Mouse (Mus musculus) kidney, postnatal 0 days (tissue): Measurements from ENCODE around the gene Secisbp2l. TPM values are rescaled to one million over a fixed set of nuclear protein-coding genes. Genes with fewer than 3 reads are reported as not detected.
A peak's percentile ranks its signal among the peaks of the same experiment; 100 is the strongest.

ENCODE experiments used
- ATAC-seq: fragments of 200-750 bp; cut with Nextera tagmentation; replicated peaks from 2 replicates; pipeline ENCODE4 v1.8.0; 2017; ENCODE audit warnings: low read depth, moderate number of reproducible peaks, moderate TSS enrichment, moderate library complexity; ENCODE audit not compliant: low FRiP score
- DNase-seq: peaks from one replicate; pipeline ENCODE4 v3.0.0-alpha.2; 2016; ENCODE audit warnings: low spot score
- H3K27ac ChIP-seq: fragments of 300-500 bp; sonication (generic); 2 replicates; pipeline ENCODE4 v1.5.1; 2014; ENCODE audit warnings: mild to moderate bottlenecking
- H3K27me3 ChIP-seq: fragments of 300-500 bp; sonication (generic); 2 replicates; pipeline ENCODE4 v1.6.1; 2014; ENCODE audit warnings: low read length, mixed read lengths; ENCODE audit not compliant: insufficient read depth
- H3K36me3 ChIP-seq: fragments of 300-500 bp; sonication (generic); 2 replicates; pipeline ENCODE4 v1.6.1; 2014; ENCODE audit warnings: low read length, mixed read lengths; ENCODE audit not compliant: insufficient read depth
- H3K4me1 ChIP-seq: fragments of 300-500 bp; sonication (generic); replicated peaks from 2 replicates; pipeline ENCODE4 v1.6.1; 2014; ENCODE audit warnings: antibody characterized with exemption, low read length, mixed read lengths; ENCODE audit not compliant: insufficient read depth
- H3K4me2 ChIP-seq: fragments of 300-500 bp; sonication (generic); 2 replicates; pipeline ENCODE4 v1.6.1; 2014; ENCODE audit warnings: mild to moderate bottlenecking, low read length, moderate library complexity, mixed read lengths
- H3K4me3 ChIP-seq: fragments of 300-500 bp; sonication (generic); replicated peaks from 2 replicates; pipeline ENCODE4 v1.5.1; 2014; ENCODE audit warnings: low read depth, low read length
- H3K9ac ChIP-seq: fragments of 300-500 bp; sonication (generic); 2 replicates; pipeline ENCODE4 v1.6.1; 2014; ENCODE audit warnings: low read depth, low read length
- H3K9me3 ChIP-seq: fragments of 300-500 bp; sonication (generic); replicated peaks from 2 replicates; pipeline ENCODE4 v1.6.1; 2016; ENCODE audit warnings: low read length, inconsistent platforms, mixed read lengths
- CTCF ChIP-seq: IDR thresholded peaks from 2 replicates; pipeline ENCODE4 v1.5.1; 2016; ENCODE audit warnings: antibody characterized with exemption, low read depth, mild to moderate bottlenecking, moderate library complexity
- WGBS: fragments of 180-500 bp; shearing (Covaris S2); extraction: QIAGEN DNeasy Blood & Tissue Kit; methylation state at CpG from one replicate; pipeline ENCODE4 v1.1.7; 2014; 5-methylcytosine and 5-hydroxymethylcytosine counted together
- polyA plus RNA-seq: library from polyadenylated mRNA; unstranded; fragments of >200 nt; fragmentation: Nextera tagmentation; extraction: Ambion mirVana; gene quantifications from 2 replicates; pipeline ENCODE4 v1.2.1, GENCODE M21; 2015

Gene Secisbp2l
- 15.8 and 17.1 TPM in 2 replicates for polyA plus RNA-seq

DNA sequence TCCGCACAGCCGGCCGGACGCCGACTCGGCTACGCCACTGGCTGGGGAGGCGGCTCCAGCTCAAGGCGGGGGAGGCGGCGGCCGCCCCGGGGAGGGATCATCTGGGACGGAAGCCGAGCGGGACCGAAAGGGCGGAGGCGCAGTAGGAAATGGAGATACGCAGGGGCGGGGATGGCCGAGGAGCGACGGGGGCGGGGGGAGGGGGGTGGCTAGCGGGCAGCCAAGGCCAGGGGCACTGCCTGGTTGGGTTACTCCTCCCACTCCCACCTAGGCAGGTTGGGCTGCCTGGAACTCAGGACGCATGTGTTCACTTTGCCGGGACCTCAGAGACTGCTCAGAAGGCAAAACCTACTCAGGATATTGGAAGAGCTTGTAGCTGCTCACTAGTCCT, at the start of gene Secisbp2l:
TSS of gene Secisbp2l (minus strand) at position 152 of the 391 bp plus-strand sequence.
- WGBS: 2% methylated on average over 27 of the region's 28 CpGs
- Histone ChIP-seq H3K36me3 (no peaks in the 10 kb centered on the region), H3K9ac (peak within 1 kb of the TSS; percentile 89), H3K4me2 (peak within 1 kb of the TSS; percentile 69), H3K4me1 (peaks cover 20% of the 10 kb centered on the region), H3K27ac (peak within 1 kb of the TSS; percentile 90), H3K4me3 (peak within 1 kb of the TSS; percentile 86), H3K27me3 (no peaks in the 10 kb centered on the region), H3K9me3 (no peaks in the 10 kb centered on the region)
- no peak for TF ChIP-seq CTCF
- DNase-seq (peak; percentile 96), ATAC-seq (peak; percentile 95)

DNA sequence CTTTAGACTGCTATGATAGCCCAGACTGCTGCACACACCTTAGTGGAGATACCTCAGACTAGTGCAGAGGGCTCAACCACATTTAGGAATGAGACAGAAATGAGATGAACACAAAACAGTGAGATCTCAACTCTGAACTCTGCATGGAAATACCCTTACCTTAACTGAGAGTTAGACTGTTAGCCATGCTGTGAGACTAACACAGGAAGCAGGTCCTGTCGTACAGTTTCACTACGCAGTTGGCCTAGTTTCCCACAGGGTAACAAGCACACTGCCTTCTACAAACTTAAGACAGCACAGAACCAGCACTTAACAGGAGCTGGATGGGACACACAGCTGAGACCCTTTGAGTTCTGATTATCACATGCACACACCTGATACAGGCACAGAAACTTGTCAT, 47.3 kb upstream of the Secisbp2l start:
- TF ChIP-seq CTCF: no peak
- ATAC-seq: no peak

DNA sequence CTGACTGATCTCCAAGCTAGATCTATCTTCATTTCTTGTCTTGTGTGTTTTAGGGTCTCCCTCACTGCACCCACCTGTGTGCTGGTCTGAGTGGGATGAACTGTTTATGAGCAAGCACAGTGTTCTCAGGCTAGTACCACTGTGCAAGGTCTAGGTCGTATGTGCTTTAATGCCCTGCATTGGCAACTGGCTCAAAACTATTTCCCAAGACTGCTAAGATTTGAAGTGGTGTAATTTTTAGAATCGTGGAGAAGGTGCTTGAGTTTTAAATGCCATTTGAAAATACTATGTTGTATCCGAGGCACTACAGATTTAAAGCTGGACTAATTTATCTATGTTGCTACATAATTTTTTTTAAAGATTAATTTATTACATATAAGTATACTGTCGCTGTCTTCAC, 45.2 kb upstream of the Secisbp2l start:
- no peaks in the 10 kb centered on the region for H3K9me3 ChIP-seq
- H3K4me2 ChIP-seq: no peak overlapping the region
- no peak overlapping the region for H3K27ac ChIP-seq
- H3K27me3 ChIP-seq: no peaks in the 10 kb centered on the region
- H3K9ac ChIP-seq: no peak overlapping the region
- H3K4me3 ChIP-seq: no peak overlapping the region
- DNase-seq (no peak), ATAC-seq (no peak)
- no peak for TF ChIP-seq CTCF
- peaks cover 19% of the 10 kb centered on the region for H3K36me3 ChIP-seq
- WGBS: 84% methylated on average over 4 of the region's 4 CpGs
- H3K4me1 ChIP-seq: no peaks in the 10 kb centered on the region

More for the DNA sequence above, 47.3 kb upstream of the Secisbp2l start:
- WGBS: 89% methylated on average over 2 of the region's 2 CpGs
- H3K4me2 ChIP-seq: no peak overlapping the region
- no peaks in the 10 kb centered on the region for H3K9me3 ChIP-seq
- H3K4me1 ChIP-seq: no peaks in the 10 kb centered on the region
- DNase-seq: no peak
- H3K36me3 ChIP-seq: peaks cover 34% of the 10 kb centered on the region
- H3K4me3 ChIP-seq: no peak overlapping the region
- H3K27me3 ChIP-seq: no peaks in the 10 kb centered on the region
- H3K9ac ChIP-seq: no peak overlapping the region
- H3K27ac ChIP-seq: no peak overlapping the region

DNA sequence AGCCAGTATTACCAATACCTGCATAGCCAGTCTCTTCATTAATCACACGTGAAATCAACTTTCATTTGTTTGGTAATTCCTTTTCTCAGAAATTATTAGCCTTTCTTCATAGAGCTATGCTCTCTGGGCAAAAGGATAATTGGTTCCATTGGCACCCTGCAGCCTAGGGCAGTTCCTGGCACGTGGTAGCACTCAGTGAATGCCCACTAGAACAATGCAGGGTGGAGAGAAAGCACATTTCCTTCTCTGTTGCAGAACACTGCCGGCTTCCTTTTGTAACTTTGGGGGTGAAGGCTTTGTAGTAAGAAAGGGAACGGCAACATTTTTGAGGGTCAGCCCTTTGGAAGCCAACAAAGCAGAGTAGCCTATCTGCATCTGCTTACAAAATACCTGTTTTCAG, 43.5 kb upstream of the Secisbp2l start:
- H3K27ac ChIP-seq: no peak overlapping the region
- 71% methylated on average over 4 of the region's 4 CpGs for WGBS

DNA sequence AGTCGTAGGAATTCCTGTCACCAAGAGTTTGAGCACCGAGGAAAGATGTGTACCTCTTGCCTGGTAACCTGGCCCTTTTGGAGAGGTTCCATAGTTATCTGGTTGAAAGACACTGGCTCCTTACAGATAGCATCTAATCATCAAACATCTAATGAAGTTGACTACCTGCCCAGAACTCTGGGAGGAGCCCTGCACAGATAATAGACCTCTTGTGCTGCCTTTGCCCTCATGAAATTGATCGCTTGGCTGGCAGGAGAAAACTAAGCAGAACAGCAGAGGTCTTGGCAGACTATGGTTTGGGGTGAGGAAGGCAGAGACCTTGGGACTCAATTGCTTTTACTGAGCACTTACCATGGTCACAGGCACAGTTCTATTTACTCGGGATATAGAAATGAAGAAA, 37.7 kb upstream of the Secisbp2l start:
- WGBS: 79% methylated on average over 4 of the region's 4 CpGs
- Histone ChIP-seq H3K36me3 (no peaks in the 10 kb centered on the region), H3K4me2 (no peak overlapping the region), H3K27ac (no peak overlapping the region), H3K4me1 (no peaks in the 10 kb centered on the region), H3K27me3 (no peaks in the 10 kb centered on the region), H3K9ac (no peak overlapping the region), H3K9me3 (no peaks in the 10 kb centered on the region), H3K4me3 (no peak overlapping the region)
- DNase-seq (no peak), ATAC-seq (no peak)
- TF ChIP-seq CTCF: no peak

More for the DNA sequence above, 43.5 kb upstream of the Secisbp2l start:
- no peak overlapping the region for H3K4me2 ChIP-seq
- peaks cover 8% of the 10 kb centered on the region; the same call in 1 of the 2 replicates for H3K36me3 ChIP-seq
- no peaks in the 10 kb centered on the region for H3K4me1 ChIP-seq
- no peak for ATAC-seq
- H3K27me3 ChIP-seq: no peaks in the 10 kb centered on the region
- H3K9me3 ChIP-seq: no peaks in the 10 kb centered on the region
- TF ChIP-seq CTCF: no peak
- no peak overlapping the region for H3K4me3 ChIP-seq
- no peak overlapping the region for H3K9ac ChIP-seq
- no peak for DNase-seq

- Histone ChIP-seq H3K36me3 (no peaks in the 10 kb centered on the region), H3K4me3 (no peak overlapping the region), H3K4me2 (no peak overlapping the region), H3K9ac (no peak overlapping the region), H3K27me3 (no peaks in the 10 kb centered on the region), H3K27ac (no peak overlapping the region), H3K4me1 (no peaks in the 10 kb centered on the region), H3K9me3 (no peaks in the 10 kb centered on the region)
- no peak for ATAC-seq
- TF ChIP-seq CTCF: no peak
- 46% methylated on average over 9 of the region's 9 CpGs for WGBS
- DNase-seq: peak; percentile 18
Measured at GRCm38 (mm10) chr2:125813972-125814595, 31.4 kb upstream of the Secisbp2l start.

- DNase-seq: no peak
- WGBS: 77% methylated on average over 2 of the region's 2 CpGs
- no peak overlapping the region for H3K9ac ChIP-seq
- H3K4me1 ChIP-seq: no peaks in the 10 kb centered on the region
- TF ChIP-seq CTCF: no peak
- no peaks in the 10 kb centered on the region for H3K27me3 ChIP-seq
- H3K36me3 ChIP-seq: no peaks in the 10 kb centered on the region
- no peak overlapping the region for H3K4me3 ChIP-seq
- ATAC-seq: no peak
- no peaks in the 10 kb centered on the region for H3K9me3 ChIP-seq
- H3K4me2 ChIP-seq: no peak overlapping the region
- no peak overlapping the region for H3K27ac ChIP-seq
Measured at GRCm38 (mm10) chr2:125811332-125811731, 28.7 kb upstream of the Secisbp2l start.
